Mouse (Mus musculus) spleen, postnatal 36 days (tissue): Measurements from ENCODE around the gene Trappc6a.
A peak's percentile ranks its signal among the peaks of the same experiment; 100 is the strongest.

Source experiments
- DNase-seq, 2 experiments: peaks; one replicate each; pipeline ENCODE4 v3.0.0; 2022; ENCODE audit warnings: low spot score in 2 of 2, mixed read lengths in 1 of 2

The Trappc6a gene

DNA sequence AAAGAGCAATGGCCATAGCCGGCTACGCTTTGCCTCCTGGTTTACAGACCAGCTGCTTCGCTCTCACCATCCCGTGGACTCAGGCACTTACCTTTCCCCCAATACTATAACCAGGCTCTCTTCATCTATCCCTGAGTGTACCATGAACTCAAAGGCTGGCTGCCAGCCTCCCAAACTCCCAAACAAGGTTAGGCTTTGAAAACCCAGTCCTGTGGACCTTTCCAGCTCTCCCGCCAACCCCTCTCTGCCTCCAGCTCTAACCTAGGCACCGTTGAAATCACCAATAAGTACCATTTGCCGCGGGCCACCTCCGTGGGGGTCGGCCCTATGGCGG is 53.2 kb downstream of the Trappc6a start:
- no peak for DNase-seq

DNA sequence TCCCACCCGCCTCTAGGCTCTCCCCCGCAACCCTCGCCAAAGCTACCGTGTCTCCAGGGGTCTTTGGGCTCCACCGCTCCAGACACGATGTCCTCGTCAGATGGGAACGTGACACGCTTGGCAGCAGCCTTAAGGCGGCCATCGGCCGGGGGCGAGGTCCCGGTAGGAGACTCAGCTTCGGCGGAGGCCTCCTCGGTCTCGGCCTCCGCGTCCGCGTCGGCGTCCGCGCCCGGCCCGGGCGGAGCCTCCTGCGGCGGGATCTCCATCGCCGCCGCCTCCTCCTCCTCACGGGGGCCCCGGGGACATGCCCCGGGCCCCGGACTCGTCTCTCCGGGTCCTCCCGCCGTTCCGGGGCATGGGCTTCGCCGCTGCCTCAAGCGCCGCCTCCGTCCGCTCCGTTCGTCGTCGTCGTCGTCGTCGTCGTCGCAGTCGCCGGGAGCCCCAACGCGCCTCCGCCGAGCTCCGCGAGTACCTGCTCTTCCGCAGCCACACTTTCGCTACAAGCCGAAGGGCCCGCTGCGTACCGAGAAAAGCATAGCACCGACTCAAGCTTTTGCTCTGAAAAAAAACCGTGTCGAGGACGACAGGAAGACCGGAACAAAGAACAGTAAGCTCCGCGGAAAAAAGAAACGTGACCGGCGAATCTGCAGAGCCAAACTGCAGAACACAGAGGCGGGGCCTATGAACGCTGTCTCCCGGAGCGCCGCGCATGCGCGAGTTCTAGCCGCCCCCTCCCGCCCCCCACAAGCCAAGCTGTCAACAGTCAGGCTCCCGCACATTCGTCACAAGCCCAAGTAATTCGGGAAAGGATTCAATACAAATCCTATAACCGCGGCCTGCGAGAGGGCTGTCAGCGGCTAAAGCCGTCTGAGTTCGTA is 53.8 kb downstream of the Trappc6a start:
- DNase-seq = peak; percentile 84 to 85

DNA sequence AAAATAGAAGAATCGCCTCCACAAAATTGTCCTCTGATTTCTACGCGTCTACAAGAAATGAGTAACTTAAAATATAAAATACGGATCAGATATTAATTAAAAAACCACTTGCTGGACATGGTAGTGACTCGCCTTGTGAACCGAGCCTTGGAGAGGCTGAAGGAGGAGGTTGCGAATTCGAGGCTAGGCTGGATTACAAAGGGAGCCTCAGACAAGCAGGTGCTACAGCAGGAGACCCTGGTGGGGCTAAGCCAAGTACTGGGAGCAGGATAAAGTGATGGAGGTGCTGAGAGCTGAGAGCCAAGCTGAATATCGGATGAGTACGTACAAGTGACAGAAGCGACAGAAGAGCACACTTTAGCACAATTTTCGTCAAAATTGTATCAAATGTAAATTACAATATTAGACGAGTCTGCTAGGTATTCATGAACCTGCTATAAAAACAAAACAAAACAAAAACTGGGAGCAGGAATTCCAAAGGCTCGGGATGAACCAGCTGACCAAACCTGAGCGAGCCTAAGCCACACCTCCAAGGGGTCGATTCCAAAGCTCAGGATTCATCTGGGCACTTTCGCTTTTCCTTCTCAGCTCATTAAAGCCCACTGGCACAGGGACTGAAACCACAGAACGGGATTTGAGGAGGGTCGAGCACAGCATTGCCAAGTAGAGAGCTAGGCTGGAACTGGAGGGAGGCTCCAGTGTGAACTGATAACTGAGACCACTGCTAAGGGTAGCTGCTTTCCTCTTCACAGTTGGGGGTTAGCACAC is 54.6 kb downstream of the Trappc6a start, which contains the start of gene Ppp1r37:
Ppp1r37 (minus strand) TSS at position 434 of the 768 bp plus-strand sequence.
- no peak for DNase-seq

DNA sequence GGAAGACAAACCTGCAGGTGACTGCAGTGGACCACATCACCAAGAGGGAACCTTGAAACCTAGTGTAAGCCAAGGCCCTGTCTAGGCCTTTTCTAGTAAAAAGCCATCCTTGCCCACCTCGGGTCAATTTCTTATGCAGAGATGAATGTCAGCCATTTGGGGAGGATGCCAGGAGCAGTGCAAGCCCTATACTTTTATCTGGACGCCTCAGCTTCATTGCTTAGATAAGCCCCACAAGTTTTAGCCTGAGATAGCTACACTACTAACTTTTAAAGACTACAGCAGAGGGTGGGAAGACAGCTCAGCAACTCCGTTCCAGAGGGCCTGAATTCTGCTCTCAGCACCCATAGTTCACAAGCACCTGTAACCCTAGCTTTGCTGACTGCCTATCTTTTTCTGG is 55.7 kb downstream of the Trappc6a start:
- DNase-seq = peak; percentile 43 to 67

DNA sequence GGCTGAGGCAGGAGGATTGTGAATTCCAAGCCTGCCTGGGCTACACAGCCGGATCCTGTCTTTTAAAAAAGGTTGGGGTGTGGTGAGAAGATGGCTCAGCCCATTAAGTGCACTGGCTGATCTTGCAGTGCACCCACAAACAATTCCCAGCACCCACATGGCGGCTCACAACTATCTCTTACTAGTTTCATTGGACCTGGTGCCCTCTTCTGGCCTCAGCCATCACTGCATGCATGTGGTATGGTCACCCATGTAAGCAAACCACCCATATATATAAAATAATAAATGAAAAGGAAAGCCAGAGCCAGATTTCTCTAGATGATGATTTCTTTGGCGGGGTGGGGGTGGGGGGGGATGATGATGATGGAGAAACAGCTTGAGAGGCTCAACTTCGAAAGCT is 56.3 kb downstream of the Trappc6a start:
- no peak for DNase-seq
